Mouse (Mus musculus) layer of hippocampus, postnatal 10 days (tissue): ENCODE measurements around the gene Elp4. TPM values are rescaled to one million over a fixed set of nuclear protein-coding genes. Genes with fewer than 3 reads are reported as not detected.

Experiments used
- DNase-seq, 2 experiments: peaks; one replicate each; pipeline ENCODE4 v3.0.0; 2021; ENCODE audit warnings: low spot score in 2 of 2
- total RNA-seq, 2 experiments: library from RNA; stranded (reverse); gene quantifications; 2 replicates each; pipeline ENCODE4 v1.2.3; 2021

Elp4 gene
- total RNA-seq, 2 experiments from 2014 or later = 20.2 to 29.6 TPM

DNA sequence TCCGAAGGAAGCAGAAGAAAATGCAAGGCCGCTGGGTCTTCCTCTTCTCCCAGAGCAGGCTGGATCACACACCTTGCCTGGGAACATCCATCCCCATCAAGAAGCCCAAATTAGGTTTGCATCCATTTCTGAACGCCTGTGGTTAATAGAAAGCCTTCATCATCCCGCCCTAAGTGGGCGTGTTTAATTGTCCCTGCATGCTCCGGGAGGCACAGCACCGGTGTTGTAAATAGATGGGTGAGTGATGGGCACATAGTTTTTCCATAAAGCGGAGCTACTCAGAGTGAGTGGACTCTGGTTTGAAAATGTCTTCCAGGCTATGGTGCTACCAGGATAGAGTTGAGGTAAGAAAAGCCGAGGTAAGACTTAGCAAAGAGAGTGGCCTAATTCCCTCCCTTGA is 245.0 kb downstream of the Elp4 start:
- no peak for DNase-seq

DNA sequence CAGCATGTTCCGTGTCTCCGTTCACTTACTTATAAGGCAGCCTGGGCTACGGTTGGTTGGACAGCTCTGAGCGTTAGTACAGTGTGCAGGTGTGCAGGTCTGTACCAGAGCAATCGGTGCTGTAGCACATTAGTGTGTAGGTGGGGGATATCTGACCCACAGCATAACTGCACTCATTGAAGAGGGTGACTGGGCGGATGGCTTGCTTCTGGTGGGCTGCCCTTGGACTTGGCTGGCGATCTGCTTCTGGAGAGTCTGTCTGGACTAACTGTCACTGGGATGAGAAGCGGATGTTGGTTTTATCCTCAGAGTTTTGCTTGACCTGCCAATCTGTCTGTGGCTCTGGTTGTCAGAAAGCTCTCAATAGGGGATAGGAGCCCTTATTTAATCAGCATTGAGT is 247.9 kb downstream of the Elp4 start:
- DNase-seq = no peak

Other genes starting within 250 kb of the Elp4 start
- 10 to 100 TPM; 11.8 to 13.5 TPM for gene Pax6, start 235.7 kb downstream of the Elp4 start, total RNA-seq
- gene Immp1l, start 74 bp upstream of the Elp4 start, total RNA-seq = 10 to 100 TPM; 32.7 to 35.5 TPM
- 10 to 100 TPM; 21.6 to 27.3 TPM for gene Dnajc24, start 99.0 kb upstream of the Elp4 start, total RNA-seq